In the genomic region with DNA sequence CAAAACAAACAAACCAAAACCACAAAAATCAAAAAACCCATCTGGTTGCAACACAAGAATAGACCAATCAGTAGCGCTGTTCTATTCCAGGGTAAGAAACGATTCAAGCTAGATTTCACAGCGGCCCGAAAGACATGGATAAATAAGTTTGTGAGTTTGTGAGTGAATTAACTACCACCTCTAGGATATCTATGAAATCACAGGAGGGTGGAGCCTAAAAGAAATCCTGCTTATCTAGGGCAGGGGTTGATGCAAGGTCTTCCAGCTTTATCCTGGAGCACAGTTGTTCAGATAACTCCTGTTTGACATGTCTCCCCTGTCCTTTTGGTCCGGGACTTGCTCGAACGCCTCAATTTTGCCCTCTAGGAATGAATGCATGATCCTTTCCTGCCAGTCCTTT, we compare ENCODE assay signal across 8 mouse cellular contexts. TPM values are rescaled to one million over a fixed set of nuclear protein-coding genes. Genes with fewer than 3 reads are reported as not detected.
DNase-seq lines count a peak whose midpoint lies in the region; ATAC-seq and TF ChIP-seq lines count a peak whose summit lies in the region.

No protein-coding gene starts in this region.

- no peak for TF ChIP-seq CTCF in CH12.LX (conservative IDR thresholded peaks at IDR 0.05 in 1 of 2, IDR thresholded peaks at IDR 0.05 in 1 of 2; ENCODE audit: low read depth in 2 of 2, low read length in 2 of 2)

- dilution Hi-C loops in CH12.LX (cut with MboI; ENCODE audit: extremely low pct_ligation_motif_present, extremely low pct_unique_long_range_greater_than_20kb, low sequenced_read_pairs): no loop called here

- in situ Hi-C loops in CH12.LX (cut with MboI; ENCODE audit: low pct_ligation_motif_present, low pct_unique_long_range_greater_than_20kb, low sequenced_read_pairs): no loop called here

- peak overlapping the region; percentile 97 for H3K4me2 ChIP-seq in CH12.LX (ENCODE audit: insufficient read depth, low read depth, poor library complexity, severe bottlenecking)
- peak overlapping the region; percentile 70 for H3K4me2 ChIP-seq in forebrain, embryonic 14.5 days (ENCODE audit: low read length)
- H3K4me2 ChIP-seq in liver, embryonic 16.5 days (ENCODE audit: low read depth, low read length): peak overlapping the region; percentile 85

- H3K79me2 ChIP-seq in CH12.LX (replicated peaks; ENCODE audit: control insufficient read depth, extremely low read depth, insufficient read depth, poor library complexity, severe bottlenecking): peaks cover 40% of the 10 kb centered on the region

- no peak for TF ChIP-seq RAD21 in CH12.LX (IDR thresholded peaks at IDR 0.05; ENCODE audit: low read depth, low read length)

- DNase-seq in heart, embryonic 10.5 days (ENCODE audit: low spot score): no peak
- DNase-seq in heart, adult 18-20 months: no peak
- DNase-seq in CH12.LX (ENCODE audit: extremely low read depth): no peak
- peak; percentile 39 for DNase-seq in forebrain, embryonic 14.5 days (ENCODE audit: low spot score)
- no peak for DNase-seq in thymus, postnatal 25 days
- no peak for DNase-seq in right cerebral cortex, postnatal 25 days
- DNase-seq in adrenal gland, adult 18-20 months (ENCODE audit: low spot score in 2 of 2): no peak

- peaks cover 22% of the 10 kb centered on the region for H3K4me1 ChIP-seq in heart, embryonic 10.5 days
- H3K4me1 ChIP-seq in CH12.LX (ENCODE audit: control insufficient read depth in 1 of 2, insufficient read depth in 2 of 2): peaks cover 15 to 69% of the 10 kb centered on the region in 2 experiments
- peaks cover 10% of the 10 kb centered on the region for H3K4me1 ChIP-seq in forebrain, embryonic 14.5 days (ENCODE audit: control insufficient read depth, insufficient read depth, low read length)
- peaks cover 16% of the 10 kb centered on the region for H3K4me1 ChIP-seq in liver, embryonic 16.5 days (ENCODE audit: control insufficient read depth, low read depth, low read length)

- no peaks in the 10 kb centered on the region for H3K36me3 ChIP-seq in heart, embryonic 10.5 days
- H3K36me3 ChIP-seq in CH12.LX (replicated peaks in 1 of 2; ENCODE audit: control insufficient read depth in 1 of 2, insufficient read depth in 1 of 2, low read length in 1 of 2): peaks cover 0 to 3% of the 10 kb centered on the region in 2 experiments
- no peaks in the 10 kb centered on the region for H3K36me3 ChIP-seq in forebrain, embryonic 14.5 days (ENCODE audit: control insufficient read depth, insufficient read depth, low read length)
- H3K36me3 ChIP-seq in liver, embryonic 16.5 days (ENCODE audit: control insufficient read depth, insufficient read depth): no peaks in the 10 kb centered on the region

- no peaks in the 10 kb centered on the region for H3K9me3 ChIP-seq in heart, embryonic 10.5 days
- no peaks in the 10 kb centered on the region for H3K9me3 ChIP-seq in CH12.LX (replicated peaks; ENCODE audit: low read length)
- H3K9me3 ChIP-seq in forebrain, embryonic 14.5 days (replicated peaks; ENCODE audit: control insufficient read depth, low read length): no peaks in the 10 kb centered on the region
- H3K9me3 ChIP-seq in liver, embryonic 16.5 days (replicated peaks; ENCODE audit: control insufficient read depth, low read length): no peaks in the 10 kb centered on the region

- WGBS in heart, embryonic 10.5 days: 30% methylated on average over 7 of the region's 7 CpGs
- 30% methylated on average over 7 of the region's 7 CpGs for WGBS in forebrain, embryonic 14.5 days
- 20% methylated on average over 7 of the region's 7 CpGs for WGBS in liver, embryonic 16.5 days (ENCODE audit: insufficient replicate concordance)

- H3K4me3 ChIP-seq in heart, embryonic 10.5 days: peak overlapping the region; percentile 66
- peak overlapping the region; percentile 65 to 96 (median 72) for H3K4me3 ChIP-seq in CH12.LX (replicated peaks in 1 of 3; ENCODE audit: low read depth in 2 of 3, low read length in 2 of 3, poor library complexity in 1 of 3)
- H3K4me3 ChIP-seq in forebrain, embryonic 14.5 days (ENCODE audit: low read depth, low read length): peak overlapping the region; percentile 61
- peak overlapping the region; percentile 84 for H3K4me3 ChIP-seq in liver, embryonic 16.5 days (ENCODE audit: low read depth, low read length)

- peak overlapping the region; percentile 35; the same call in 1 of the 2 replicates for H3K9ac ChIP-seq in CH12.LX (ENCODE audit: insufficient read depth, low read depth)
- peak overlapping the region; percentile 76 for H3K9ac ChIP-seq in forebrain, embryonic 14.5 days (ENCODE audit: low read length)
- peak overlapping the region; percentile 35; the same call in 1 of the 2 replicates for H3K9ac ChIP-seq in liver, embryonic 16.5 days (ENCODE audit: low read depth, low read length)

- H3K27ac ChIP-seq in heart, embryonic 10.5 days: peak overlapping the region; percentile 87
- no peak overlapping the region for H3K27ac ChIP-seq in CH12.LX (ENCODE audit: insufficient read depth, low read depth)
- H3K27ac ChIP-seq in forebrain, embryonic 14.5 days (ENCODE audit: low read depth, low read length): peak overlapping the region; percentile 78
- H3K27ac ChIP-seq in liver, embryonic 16.5 days (ENCODE audit: low read length): no peak overlapping the region

- no peak for TF ChIP-seq POLR2A in CH12.LX (IDR thresholded peaks at IDR 0.05; ENCODE audit: low read depth, low read length)

- TF ChIP-seq EP300 in CH12.LX (IDR thresholded peaks at IDR 0.05; ENCODE audit: low read length): no peak

- no peaks in the 10 kb centered on the region for H3K27me3 ChIP-seq in heart, embryonic 10.5 days (ENCODE audit: insufficient read depth, poor library complexity, severe bottlenecking)
- H3K27me3 ChIP-seq in CH12.LX (replicated peaks): no peaks in the 10 kb centered on the region
- H3K27me3 ChIP-seq in forebrain, embryonic 14.5 days (replicated peaks; ENCODE audit: control insufficient read depth, insufficient read depth, low read length): no peaks in the 10 kb centered on the region
- no peaks in the 10 kb centered on the region for H3K27me3 ChIP-seq in liver, embryonic 16.5 days (ENCODE audit: control insufficient read depth, insufficient read depth, low read depth, low read length)

- ATAC-seq in forebrain, embryonic 14.5 days: peak; percentile 16; the same call in 1 of the 2 replicates
- no peak for ATAC-seq in liver, embryonic 16.5 days (ENCODE audit: low read depth)

TF ChIP-seq in CH12.LX, 34 proteins besides CTCF, POLR2A, EP300 and RAD21 (continues in another document):
- TF ChIP-seq HCFC1 (IDR thresholded peaks at IDR 0.05; ENCODE audit: low read depth, low read length) (no peak), POLR2AphosphoS2 (IDR thresholded peaks at IDR 0.05; ENCODE audit: low read depth, low read length) (no peak), SMC3 (IDR thresholded peaks at IDR 0.05; ENCODE audit: low read depth, low read length) (no peak), UBTF (IDR thresholded peaks at IDR 0.05; ENCODE audit: low read depth, low read length) (no peak)

RNA-seq across cellular contexts. Expression of a gene that starts 0.5 kb away (rescaled TPM):
- polyA plus RNA-seq in heart, embryonic 10.5 days (2016; fragmentation: Nextera tagmentation; extraction: Ambion mirVana): 53.5 and 53.9 TPM in 2 replicates
- 10 to 100 TPM; 24.2 to 28.5 TPM for total RNA-seq in heart, adult 18-20 months (2021)
- total RNA-seq in CH12.LX (2012; rRNA removed): 52.2 and 60.9 TPM in 2 replicates
- 38.6 and 46.4 TPM in 2 replicates for total RNA-seq in CH12.LX (2014; rRNA removed)
- 77.2 and 91.6 TPM in 2 replicates for polyA plus RNA-seq in CH12.LX (2012; ENCODE audit: insufficient read length, low read depth)
- 55.5 and 56.4 TPM in 2 replicates for polyA plus RNA-seq in forebrain, embryonic 14.5 days (2014; fragmentation: Nextera tagmentation; extraction: Ambion mirVana)
- 23.6 and 26.2 TPM in 2 replicates for polyA plus RNA-seq in liver, embryonic 16.5 days (2015; fragmentation: Nextera tagmentation; extraction: Ambion mirVana)
- total RNA-seq in adrenal gland, adult 18-20 months (2021): 10 to 100 TPM; 51.3 to 61.9 TPM

RNA-seq across cellular contexts. Expression of a gene that starts 7.7 kb away (rescaled TPM):
- 80.6 and 102 TPM in 2 replicates for polyA plus RNA-seq in heart, embryonic 10.5 days (2016; fragmentation: Nextera tagmentation; extraction: Ambion mirVana)
- 100 to 1,000 TPM; 118 to 140 TPM for total RNA-seq in heart, adult 18-20 months (2021)
- total RNA-seq in CH12.LX (2012; rRNA removed): 28.6 and 33.2 TPM in 2 replicates
- total RNA-seq in CH12.LX (2014; rRNA removed): 28.2 and 29.0 TPM in 2 replicates
- polyA plus RNA-seq in CH12.LX (2012; ENCODE audit: insufficient read length, low read depth): 36.7 and 37.3 TPM in 2 replicates
- polyA plus RNA-seq in forebrain, embryonic 14.5 days (2014; fragmentation: Nextera tagmentation; extraction: Ambion mirVana): 46.1 and 47.5 TPM in 2 replicates
- 9.9 and 12.3 TPM in 2 replicates for polyA plus RNA-seq in liver, embryonic 16.5 days (2015; fragmentation: Nextera tagmentation; extraction: Ambion mirVana)
- total RNA-seq in adrenal gland, adult 18-20 months (2021): 10 to 100 TPM; 34.7 to 36.8 TPM

RNA-seq across cellular contexts. Expression of a gene that starts 22.9 kb away (rescaled TPM):
- 14.2 and 14.9 TPM in 2 replicates for polyA plus RNA-seq in heart, embryonic 10.5 days (2016; fragmentation: Nextera tagmentation; extraction: Ambion mirVana)
- 1 to 10 TPM; 8.1 to 9.2 TPM for total RNA-seq in heart, adult 18-20 months (2021)
- total RNA-seq in CH12.LX (2012; rRNA removed) (10.6 and 11.8 TPM in 2 replicates), CH12.LX (2014; rRNA removed) (8.3 and 9.3 TPM in 2 replicates)
- 9.2 and 10.2 TPM in 2 replicates for polyA plus RNA-seq in CH12.LX (2012; ENCODE audit: insufficient read length, low read depth)
- polyA plus RNA-seq in forebrain, embryonic 14.5 days (2014; fragmentation: Nextera tagmentation; extraction: Ambion mirVana): 20.4 and 23.6 TPM in 2 replicates
- 5.3 and 5.7 TPM in 2 replicates for polyA plus RNA-seq in liver, embryonic 16.5 days (2015; fragmentation: Nextera tagmentation; extraction: Ambion mirVana)
- total RNA-seq in adrenal gland, adult 18-20 months (2021): 10 to 100 TPM; 21.4 to 26.4 TPM

RNA-seq across cellular contexts. Expression of a gene that starts 29.0 kb away (rescaled TPM):
- 17.4 and 21.8 TPM in 2 replicates for polyA plus RNA-seq in heart, embryonic 10.5 days (2016; fragmentation: Nextera tagmentation; extraction: Ambion mirVana)
- 1 to 10 TPM; 8.6 to 9.3 TPM for total RNA-seq in heart, adult 18-20 months (2021)
- total RNA-seq in CH12.LX (2012; rRNA removed): 10.5 and 11.4 TPM in 2 replicates
- 1.8 and 2.6 TPM in 2 replicates for total RNA-seq in CH12.LX (2014; rRNA removed)
- 10.0 and 11.8 TPM in 2 replicates for polyA plus RNA-seq in CH12.LX (2012; ENCODE audit: insufficient read length, low read depth)
- polyA plus RNA-seq in forebrain, embryonic 14.5 days (2014; fragmentation: Nextera tagmentation; extraction: Ambion mirVana): 5.2 and 10.8 TPM in 2 replicates
- 5.2 and 5.5 TPM in 2 replicates for polyA plus RNA-seq in liver, embryonic 16.5 days (2015; fragmentation: Nextera tagmentation; extraction: Ambion mirVana)
- total RNA-seq in adrenal gland, adult 18-20 months (2021): 10 to 100 TPM; 12.3 to 13.6 TPM

RNA-seq across cellular contexts. Expression of a gene that starts 39.2 kb away (rescaled TPM):
- polyA plus RNA-seq in heart, embryonic 10.5 days (2016; fragmentation: Nextera tagmentation; extraction: Ambion mirVana): 911 and 1,292 TPM in 2 replicates
- total RNA-seq in heart, adult 18-20 months (2021): 1,000 to 10,000 TPM; 2,577 to 2,715 TPM
- total RNA-seq in CH12.LX (2012; rRNA removed): 179 and 203 TPM in 2 replicates
- total RNA-seq in CH12.LX (2014; rRNA removed): 229 and 257 TPM in 2 replicates
- polyA plus RNA-seq in CH12.LX (2012; ENCODE audit: insufficient read length, low read depth): 255 and 279 TPM in 2 replicates
- polyA plus RNA-seq in forebrain, embryonic 14.5 days (2014; fragmentation: Nextera tagmentation; extraction: Ambion mirVana): 791 and 827 TPM in 2 replicates
- polyA plus RNA-seq in liver, embryonic 16.5 days (2015; fragmentation: Nextera tagmentation; extraction: Ambion mirVana): 266 and 275 TPM in 2 replicates
- 100 to 1,000 TPM; 514 to 860 TPM for total RNA-seq in adrenal gland, adult 18-20 months (2021)

Comparison
In these comparisons a context has a peak if more than half of its experiments do, and no peak if none do; other contexts are left out.
1. H3K27ac ChIP-seq: peak in heart, embryonic 10.5 days (single experiment) and forebrain, embryonic 14.5 days (single experiment); none in CH12.LX (single experiment) and liver, embryonic 16.5 days (single experiment).
2. Peak in every context shown above with its lines, with median percentiles within 50 percentile points of each other: H3K4me3 ChIP-seq, H3K4me2 ChIP-seq and H3K9ac ChIP-seq.